Mouse (Mus musculus) C2C12 (cell line): ENCODE measurements at regions not wholly inside any gene's neighbourhood (a gene's known extent, or its start where the extent isn't known, plus 50 kb on each side); places are given as distances from the start of the nearest gene placed in this dataset.

Experiments
- H3K27me3 ChIP-seq: one replicate; pipeline ENCODE4 v1.6.1; 2011; ENCODE audit not compliant: control insufficient read depth, insufficient read depth, insufficient read length
- H3K36me3 ChIP-seq: one replicate; pipeline ENCODE4 v1.6.1; 2011; ENCODE audit not compliant: control insufficient read depth, insufficient read depth
- H3K4me3 ChIP-seq: one replicate; pipeline ENCODE4 v1.5.1; 2011; ENCODE audit warnings: mild to moderate bottlenecking, control low read depth; ENCODE audit not compliant: poor library complexity, insufficient read depth, severe bottlenecking
- H3K79me2 ChIP-seq: one replicate; pipeline ENCODE4 v1.6.1; 2011; ENCODE audit not compliant: control insufficient read depth, insufficient read depth
- H3K79me3 ChIP-seq: one replicate; pipeline ENCODE4 v1.6.1; 2011; ENCODE audit warnings: low read depth, control low read depth
- H3ac ChIP-seq: one replicate; pipeline ENCODE3; 2011; ENCODE audit warnings: low read depth; ENCODE audit not compliant: control insufficient read depth, insufficient read length
- CEBPB ChIP-seq: IDR thresholded peaks from one replicate; pipeline ENCODE4 v1.6.1; 2011; ENCODE audit warnings: low read depth, mild to moderate bottlenecking, control low read depth, moderate library complexity
- CTCF ChIP-seq: IDR thresholded peaks from one replicate; pipeline ENCODE4 v1.5.1; 2011; ENCODE audit not compliant: control insufficient read depth, insufficient read depth, insufficient read length
- FOSL1 ChIP-seq: IDR thresholded peaks from one replicate; pipeline ENCODE4 v1.8.0; 2011; ENCODE audit warnings: mild to moderate bottlenecking, low read length; ENCODE audit not compliant: poor library complexity, insufficient read depth, severe bottlenecking
- MAX ChIP-seq: IDR thresholded peaks from one replicate; pipeline ENCODE4 v1.6.1; 2011; ENCODE audit warnings: mild to moderate bottlenecking, control low read depth
- MYOD1 ChIP-seq: IDR thresholded peaks from one replicate; pipeline ENCODE4 v1.6.1; 2011; ENCODE audit warnings: low read depth; ENCODE audit not compliant: control insufficient read depth, insufficient read length
- MYOG ChIP-seq: IDR thresholded peaks from one replicate; pipeline ENCODE4 v1.6.1; 2011; ENCODE audit not compliant: control insufficient read depth, insufficient read length; ENCODE audit errors: extremely low read depth
- USF1 ChIP-seq: IDR thresholded peaks from one replicate; pipeline ENCODE4 v1.6.1; 2011; ENCODE audit warnings: low read depth, mild to moderate bottlenecking, control low read depth, moderate library complexity

- no peaks in the 10 kb centered on the region for H3K79me2 ChIP-seq
- TF ChIP-seq CTCF (no peak), USF1 (no peak), MAX (no peak), CEBPB (no peak), MYOD1 (no peak), MYOG (no peak), FOSL1 (no peak)
- H3K4me3 ChIP-seq: no peak overlapping the region
- H3K36me3 ChIP-seq: no peaks in the 10 kb centered on the region
- no peak overlapping the region for H3ac ChIP-seq
- H3K79me3 ChIP-seq: no peaks in the 10 kb centered on the region
- H3K27me3 ChIP-seq: no peaks in the 10 kb centered on the region
These were observed 281.2 kb downstream of the Cd47 start for GRCm38 (mm10) chr16:50081511-50081910.

- Histone ChIP-seq H3K36me3 (no peaks in the 10 kb centered on the region), H3K79me2 (no peaks in the 10 kb centered on the region), H3ac (no peak overlapping the region), H3K27me3 (no peaks in the 10 kb centered on the region), H3K79me3 (no peaks in the 10 kb centered on the region), H3K4me3 (no peak overlapping the region)
- TF ChIP-seq MYOG (no peak), MYOD1 (no peak), USF1 (no peak), CTCF (no peak), CEBPB (no peak), MAX (no peak), FOSL1 (no peak)
These were observed 292.0 kb downstream of the Cd47 start for GRCm38 (mm10) chr16:50092318-50092717.

DNA sequence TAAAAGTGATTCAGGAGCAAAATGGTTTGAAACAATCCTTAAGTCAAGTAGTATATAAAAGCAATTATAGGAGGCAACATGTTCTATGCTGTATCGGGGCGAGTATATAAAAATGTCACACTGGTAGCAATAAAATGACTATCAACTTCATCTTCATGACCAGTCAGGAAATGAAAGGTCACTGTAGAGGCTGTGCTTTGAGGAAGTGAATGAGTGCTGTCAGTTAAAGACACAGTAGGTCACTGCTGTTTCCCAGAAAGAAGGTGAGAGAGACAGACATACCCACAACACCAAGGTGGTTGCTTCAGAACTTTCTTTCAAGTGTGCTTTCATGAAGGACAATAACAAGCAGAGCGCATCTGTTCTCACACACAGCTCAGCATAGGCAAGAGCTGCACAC, 292.4 kb downstream of the Cd47 start:
- no peak for TF ChIP-seq MYOG
- Histone ChIP-seq H3K4me3 (no peak overlapping the region), H3K36me3 (no peaks in the 10 kb centered on the region), H3ac (no peak overlapping the region), H3K79me2 (no peaks in the 10 kb centered on the region), H3K79me3 (no peaks in the 10 kb centered on the region), H3K27me3 (no peaks in the 10 kb centered on the region)

GRCm38 (mm10) chr16:50095858-50096551, 295.7 kb downstream of the Cd47 start:
- Histone ChIP-seq H3K79me3 (no peaks in the 10 kb centered on the region), H3K27me3 (no peaks in the 10 kb centered on the region)
- no peak for TF ChIP-seq CEBPB
- TF ChIP-seq CTCF: no peak
- TF ChIP-seq USF1: no peak
- no peak for TF ChIP-seq MYOD1

DNA sequence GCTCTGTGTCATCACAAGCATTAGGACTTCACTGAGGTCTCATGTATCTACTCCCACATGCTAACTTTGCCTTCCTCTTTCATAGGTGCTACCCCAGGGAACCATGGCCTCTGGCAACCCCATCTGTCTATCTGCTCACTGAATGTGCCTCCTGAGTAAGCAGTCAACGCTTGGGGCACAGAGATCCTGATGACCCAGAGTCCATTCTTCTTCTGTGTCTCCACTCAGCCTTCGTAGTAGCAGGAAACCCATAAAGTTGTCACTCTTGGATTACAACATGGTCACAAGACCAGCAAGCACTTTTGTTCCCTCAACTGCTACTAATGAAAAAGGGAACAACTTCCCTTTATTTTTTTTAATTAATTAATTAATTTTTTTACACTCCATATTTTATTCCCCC, 296.2 kb downstream of the Cd47 start:
- TF ChIP-seq FOSL1 (no peak), USF1 (no peak), MAX (no peak), CEBPB (no peak), MYOG (no peak), CTCF (no peak), MYOD1 (no peak)
- no peaks in the 10 kb centered on the region for H3K79me2 ChIP-seq
- no peaks in the 10 kb centered on the region for H3K79me3 ChIP-seq
- H3K36me3 ChIP-seq: no peaks in the 10 kb centered on the region
- H3K27me3 ChIP-seq: no peaks in the 10 kb centered on the region
- no peak overlapping the region for H3ac ChIP-seq
- H3K4me3 ChIP-seq: no peak overlapping the region

More at GRCm38 (mm10) chr16:50095858-50096551, 295.7 kb downstream of the Cd47 start:
- Histone ChIP-seq H3ac (no peak overlapping the region), H3K4me3 (no peak overlapping the region), H3K79me2 (no peaks in the 10 kb centered on the region), H3K36me3 (no peaks in the 10 kb centered on the region)

DNA sequence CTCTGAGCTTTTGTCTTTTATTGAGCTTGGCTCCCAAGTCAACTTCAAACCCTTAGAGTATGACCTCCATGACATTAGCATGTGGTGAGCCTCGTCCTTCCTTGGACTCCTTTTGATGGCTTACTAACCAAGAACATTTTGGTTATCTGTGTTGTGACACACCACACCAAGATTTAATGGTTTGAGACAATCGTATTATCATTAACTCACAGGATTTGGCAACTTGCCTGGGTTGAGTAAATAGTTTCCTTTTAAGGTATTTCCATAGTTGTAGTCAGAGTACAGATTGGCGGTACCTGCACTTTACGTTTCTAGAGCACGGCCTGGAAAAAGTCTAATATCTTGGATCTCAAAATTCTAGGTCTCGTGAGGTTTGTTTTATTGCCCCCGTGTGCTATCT, 303.0 kb downstream of the Cd47 start:
- H3K4me3 ChIP-seq: no peak overlapping the region
- H3K27me3 ChIP-seq: no peaks in the 10 kb centered on the region
- TF ChIP-seq CTCF: no peak
- no peak for TF ChIP-seq MYOD1
- no peak for TF ChIP-seq USF1
- TF ChIP-seq CEBPB: no peak
- TF ChIP-seq FOSL1: no peak
- no peak for TF ChIP-seq MAX
- TF ChIP-seq MYOG: no peak
- no peaks in the 10 kb centered on the region for H3K79me2 ChIP-seq
- H3K79me3 ChIP-seq: no peaks in the 10 kb centered on the region
- H3ac ChIP-seq: no peak overlapping the region
- H3K36me3 ChIP-seq: no peaks in the 10 kb centered on the region

- Histone ChIP-seq H3K79me3 (no peaks in the 10 kb centered on the region), H3K4me3 (no peak overlapping the region), H3K79me2 (no peaks in the 10 kb centered on the region), H3K36me3 (no peaks in the 10 kb centered on the region), H3ac (no peak overlapping the region), H3K27me3 (no peaks in the 10 kb centered on the region)
- no peak for TF ChIP-seq FOSL1
- no peak for TF ChIP-seq MYOD1
- TF ChIP-seq MYOG: no peak
- TF ChIP-seq USF1: no peak
- no peak for TF ChIP-seq CTCF
- TF ChIP-seq MAX: no peak
- no peak for TF ChIP-seq CEBPB
These were observed 314.0 kb downstream of the Bbx start for GRCm38 (mm10) chr16:50118150-50118549.
